Mouse (Mus musculus) liver (tissue): Measurements from ENCODE around the gene Opa3.

Source experiments
- DNase-seq: peaks from one replicate; pipeline ENCODE4 v3.0.0-alpha.2; 2020; ENCODE audit warnings: mixed read lengths

Gene Opa3

GRCm38 (mm10) chr7:19217492-19217891, 10.6 kb upstream of the Opa3 start:
- no peak for DNase-seq

GRCm38 (mm10) chr7:19217944-19218343, 10.2 kb upstream of the Opa3 start:
- DNase-seq: no peak

GRCm38 (mm10) chr7:19220061-19220460, 8.1 kb upstream of the Opa3 start:
- DNase-seq: no peak

- DNase-seq: no peak
Observed at GRCm38 (mm10) chr7:19222189-19222588, 5.9 kb upstream of the Opa3 start.

GRCm38 (mm10) chr7:19222875-19223274, 5.3 kb upstream of the Opa3 start:
- DNase-seq: no peak

- peak; percentile 89 for DNase-seq
Observed at GRCm38 (mm10) chr7:19224933-19225332, 3.2 kb upstream of the Opa3 start.

- peak; percentile 74 for DNase-seq
Observed at GRCm38 (mm10) chr7:19226817-19227797, 1.0 kb upstream of the Opa3 start.

- no peak for DNase-seq
Observed at GRCm38 (mm10) chr7:19228793-19229148, 637 bp downstream of the Opa3 start.

- DNase-seq: no peak
Observed at GRCm38 (mm10) chr7:19229404-19229803, 1.3 kb downstream of the Opa3 start.

GRCm38 (mm10) chr7:19230041-19230580, 2.0 kb downstream of the Opa3 start:
- DNase-seq: no peak

- DNase-seq: no peak
Observed at GRCm38 (mm10) chr7:19230899-19231298, 2.8 kb downstream of the Opa3 start.

GRCm38 (mm10) chr7:19231849-19232248, 3.7 kb downstream of the Opa3 start:
- DNase-seq: no peak

- DNase-seq: no peak
Observed at GRCm38 (mm10) chr7:19234652-19235051, 6.5 kb downstream of the Opa3 start.

GRCm38 (mm10) chr7:19235092-19235671, 7.0 kb downstream of the Opa3 start:
- DNase-seq: no peak

- no peak for DNase-seq
Observed at GRCm38 (mm10) chr7:19236411-19236810, 8.3 kb downstream of the Opa3 start.

- DNase-seq: no peak
Observed at GRCm38 (mm10) chr7:19238344-19238743, 10.2 kb downstream of the Opa3 start.

GRCm38 (mm10) chr7:19239423-19239822, 11.3 kb downstream of the Opa3 start:
- peak; percentile 94 for DNase-seq

- peak; percentile 77 for DNase-seq
Observed at GRCm38 (mm10) chr7:19239986-19240385, 11.9 kb downstream of the Opa3 start.

GRCm38 (mm10) chr7:19240905-19241463, 12.8 kb downstream of the Opa3 start:
- no peak for DNase-seq

GRCm38 (mm10) chr7:19242005-19242404, 13.9 kb downstream of the Opa3 start:
- no peak for DNase-seq

- DNase-seq: no peak
Observed at GRCm38 (mm10) chr7:19243858-19244257, 15.7 kb downstream of the Opa3 start.

GRCm38 (mm10) chr7:19245083-19245482, 16.9 kb downstream of the Opa3 start:
- no peak for DNase-seq

- peak; percentile 77 for DNase-seq
Observed at GRCm38 (mm10) chr7:19246855-19247254, 18.7 kb downstream of the Opa3 start.

GRCm38 (mm10) chr7:19247511-19247910, 19.4 kb downstream of the Opa3 start:
- DNase-seq: no peak
